Mouse (Mus musculus): ENCODE data around the gene Taf12.

DNA sequence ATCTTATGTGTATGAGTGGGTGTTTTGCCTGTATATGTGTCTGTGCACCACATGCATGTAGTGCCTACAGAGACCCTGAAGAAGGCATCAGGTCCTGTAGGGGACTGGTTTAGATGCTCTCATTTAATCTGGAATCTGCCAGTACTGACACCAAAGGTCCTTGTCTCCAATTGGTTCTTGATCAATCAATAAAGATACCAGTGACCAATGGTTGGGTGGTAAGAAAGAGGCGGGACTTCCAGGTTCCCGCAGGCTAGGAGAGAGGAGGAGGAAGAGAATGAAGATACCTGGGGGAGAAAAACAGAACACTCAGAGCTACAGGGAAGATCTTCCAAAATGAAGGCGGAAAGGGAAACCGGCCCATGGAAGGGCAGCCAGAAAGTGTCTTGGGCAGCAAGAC is 35.8 kb upstream of the Taf12 start:
- no peak for TF ChIP-seq CTCF (IDR thresholded peaks at IDR 0.05; ENCODE audit: low read depth)
- no peak for TF ChIP-seq EP300 (IDR thresholded peaks at IDR 0.05; ENCODE audit: low read depth)

Measured in liver, postnatal 0 days (tissue).